Mouse (Mus musculus): ENCODE results near the gene Ctf2.
"Not testable (repeated sequence)": the region's sequence is repeated elsewhere in the genome, so short reads cannot be mapped to it uniquely, and the experiment has no call there.

The Ctf2 gene

GRCm38 (mm10) chr7:127732066-127732465 lies at the start of gene Ctf2:
Gene Ctf2 (minus strand): TSS chr7:127732166.
- not testable (repeated sequence) for TF ChIP-seq GATA4 (IDR thresholded peaks at IDR 0.05; ENCODE audit: insufficient replicate concordance, low read length)

GRCm38 (mm10) chr7:127778350-127778749 lies 46.4 kb upstream of the Ctf2 start:
- TF ChIP-seq GATA4 (IDR thresholded peaks at IDR 0.05; ENCODE audit: insufficient replicate concordance, low read length) = no peak

- TF ChIP-seq GATA4 (IDR thresholded peaks at IDR 0.05; ENCODE audit: insufficient replicate concordance, low read length) = no peak
These were observed 45.7 kb upstream of the Ctf2 start for GRCm38 (mm10) chr7:127777474-127778266.

GRCm38 (mm10) chr7:127776878-127777473 lies 45.0 kb upstream of the Ctf2 start:
- TF ChIP-seq GATA4 (IDR thresholded peaks at IDR 0.05; ENCODE audit: insufficient replicate concordance, low read length) = peak; percentile 68; the same call in 1 of the 2 replicates

- no peak for TF ChIP-seq GATA4 (IDR thresholded peaks at IDR 0.05; ENCODE audit: insufficient replicate concordance, low read length)
These were observed 44.5 kb upstream of the Ctf2 start, which contains the start of gene Setd1a for GRCm38 (mm10) chr7:127776426-127776825. Gene Setd1a (plus strand): TSS chr7:127776670.

- TF ChIP-seq GATA4 (IDR thresholded peaks at IDR 0.05; ENCODE audit: insufficient replicate concordance, low read length) = no peak
These were observed 41.9 kb upstream of the Ctf2 start for GRCm38 (mm10) chr7:127773664-127774384.

GRCm38 (mm10) chr7:127772557-127772956 lies 40.6 kb upstream of the Ctf2 start:
- no peak for TF ChIP-seq GATA4 (IDR thresholded peaks at IDR 0.05; ENCODE audit: insufficient replicate concordance, low read length)

GRCm38 (mm10) chr7:127772080-127772479 lies 40.1 kb upstream of the Ctf2 start:
- no peak for TF ChIP-seq GATA4 (IDR thresholded peaks at IDR 0.05; ENCODE audit: insufficient replicate concordance, low read length)

- TF ChIP-seq GATA4 (IDR thresholded peaks at IDR 0.05; ENCODE audit: insufficient replicate concordance, low read length) = no peak
These were observed 39.3 kb upstream of the Ctf2 start for GRCm38 (mm10) chr7:127771262-127771661.

- TF ChIP-seq GATA4 (IDR thresholded peaks at IDR 0.05; ENCODE audit: insufficient replicate concordance, low read length) = no peak
These were observed 38.3 kb upstream of the Ctf2 start for GRCm38 (mm10) chr7:127770039-127770905.

GRCm38 (mm10) chr7:127769651-127770038 lies 37.7 kb upstream of the Ctf2 start, which contains the start of gene Orai3:
Gene Orai3 (plus strand): TSS chr7:127769815.
- no peak for TF ChIP-seq GATA4 (IDR thresholded peaks at IDR 0.05; ENCODE audit: insufficient replicate concordance, low read length)

GRCm38 (mm10) chr7:127768997-127769593 lies 37.1 kb upstream of the Ctf2 start:
- no peak for TF ChIP-seq GATA4 (IDR thresholded peaks at IDR 0.05; ENCODE audit: insufficient replicate concordance, low read length)

- no peak for TF ChIP-seq GATA4 (IDR thresholded peaks at IDR 0.05; ENCODE audit: insufficient replicate concordance, low read length)
These were observed 36.5 kb upstream of the Ctf2 start for GRCm38 (mm10) chr7:127768346-127768996.

Data from liver, adult (tissue).